Mouse (Mus musculus) MEL (cell line): ENCODE data around the gene Sema6d. TPM values are rescaled to one million over a fixed set of nuclear protein-coding genes. Genes with fewer than 3 reads are reported as not detected.

Experiments
- DNase-seq: peaks from one replicate; pipeline ENCODE4 v3.0.0; 2011; ENCODE audit warnings: low read depth, low spot score
- H3K27ac ChIP-seq: 2 replicates; pipeline ENCODE4 v1.5.1; 2012; ENCODE audit warnings: low read depth, mild to moderate bottlenecking, control low read depth, low read length, moderate library complexity; ENCODE audit not compliant: control insufficient read depth
- H3K27me3 ChIP-seq, 2 experiments: fragments of 150-350 bp in 1 of 2; sonication (generic) in 1 of 2; 2 replicates each; pipeline ENCODE4 v1.6.1; 2012; ENCODE audit warnings: low read length in 2 of 2, mild to moderate bottlenecking in 2 of 2, improper control_type of control experiment in 1 of 2, moderate library complexity in 1 of 2; ENCODE audit not compliant: insufficient read depth in 2 of 2, control insufficient read depth in 1 of 2
- H3K36me3 ChIP-seq, 2 experiments: 2 replicates each; pipeline ENCODE4 v1.6.1; 2012 to 2014; ENCODE audit warnings: low read length in 2 of 2, improper control_type of control experiment in 1 of 2, inconsistent platforms in 1 of 2, mild to moderate bottlenecking in 1 of 2; ENCODE audit not compliant: insufficient read depth in 2 of 2, control insufficient read depth in 1 of 2
- H3K4me1 ChIP-seq, 2 experiments: fragments of 150-350 bp in 1 of 2; sonication (generic) in 1 of 2; 2 replicates each; pipeline ENCODE4 v1.6.1; 2012; ENCODE audit warnings: low read length in 2 of 2, improper control_type of control experiment in 1 of 2, mild to moderate bottlenecking in 1 of 2; ENCODE audit not compliant: insufficient read depth in 2 of 2, control insufficient read depth in 1 of 2
- H3K4me3 ChIP-seq, 2 experiments: fragments of 150-350 bp in 1 of 2; sonication (generic) in 1 of 2; 2 replicates each; pipeline ENCODE4 v1.5.1; 2012; ENCODE audit warnings: low read depth in 2 of 2, low read length in 2 of 2, mild to moderate bottlenecking in 2 of 2, moderate library complexity in 2 of 2, control low read depth in 1 of 2, improper control_type of control experiment in 1 of 2; ENCODE audit not compliant: control insufficient read depth in 1 of 2, insufficient read depth in 1 of 2
- H3K79me2 ChIP-seq: 2 replicates; pipeline ENCODE4 v1.6.1; 2012; ENCODE audit warnings: mild to moderate bottlenecking, low read length, moderate library complexity; ENCODE audit not compliant: control insufficient read depth, poor library complexity, insufficient read depth
- H3K9ac ChIP-seq: 2 replicates; pipeline ENCODE4 v1.6.1; 2012; ENCODE audit warnings: low read depth, mild to moderate bottlenecking, control low read depth, low read length, moderate library complexity; ENCODE audit not compliant: control insufficient read depth, poor library complexity, severe bottlenecking
- H3K9me3 ChIP-seq: fragments of 150-350 bp; sonication (generic); replicated peaks from 2 replicates; pipeline ENCODE4 v1.6.1; 2012; ENCODE audit warnings: mild to moderate bottlenecking, low read length, improper control_type of control experiment, moderate library complexity; ENCODE audit not compliant: insufficient read depth
- BHLHE40 ChIP-seq: IDR thresholded peaks from 2 replicates; pipeline ENCODE4 v1.6.1; 2012; ENCODE audit warnings: low read depth, mild to moderate bottlenecking, inconsistent platforms, low read length, improper control_type of control experiment, borderline replicate concordance
- CHD1 ChIP-seq: IDR thresholded peaks from 2 replicates; pipeline ENCODE4 v1.6.1; 2012; ENCODE audit warnings: low read depth, mild to moderate bottlenecking, inconsistent platforms, low read length, improper control_type of control experiment
- ELF1 ChIP-seq: IDR thresholded peaks from 2 replicates; pipeline ENCODE4 v1.6.1; 2014; ENCODE audit warnings: low read depth, mild to moderate bottlenecking, inconsistent platforms, low read length, improper control_type of control experiment, moderate library complexity
- GATA1 ChIP-seq: IDR thresholded peaks from 2 replicates; pipeline ENCODE4 v1.6.1; 2011; ENCODE audit warnings: low read depth, low read length, improper control_type of control experiment
- HCFC1 ChIP-seq: IDR thresholded peaks from 2 replicates; pipeline ENCODE4 v1.6.1; 2012; ENCODE audit warnings: low read depth, mild to moderate bottlenecking, inconsistent platforms, low read length, improper control_type of control experiment, moderate library complexity
- MAZ ChIP-seq: IDR thresholded peaks from 2 replicates; pipeline ENCODE4 v1.6.1; 2012; ENCODE audit warnings: low read depth, mild to moderate bottlenecking, inconsistent platforms, low read length, improper control_type of control experiment
- MEF2A ChIP-seq: IDR thresholded peaks from 2 replicates; pipeline ENCODE4 v1.6.1; 2014; ENCODE audit warnings: low read depth, mild to moderate bottlenecking, inconsistent platforms, low read length, improper control_type of control experiment; ENCODE audit not compliant: poor library complexity, insufficient replicate concordance, severe bottlenecking; ENCODE audit errors: extremely low read depth
- MXI1 ChIP-seq: IDR thresholded peaks from 2 replicates; pipeline ENCODE4 v1.6.1; 2011; ENCODE audit warnings: mild to moderate bottlenecking, low read depth, low read length, improper control_type of control experiment
- MYB ChIP-seq: IDR thresholded peaks from 2 replicates; pipeline ENCODE4 v1.6.1; 2011; ENCODE audit warnings: mild to moderate bottlenecking, low read depth, low read length, improper control_type of control experiment
- NELFE ChIP-seq: IDR thresholded peaks from 2 replicates; pipeline ENCODE4 v1.6.1; 2011; ENCODE audit warnings: low read depth, low read length, improper control_type of control experiment
- POLR2A ChIP-seq, 2 experiments: IDR thresholded peaks; 2 replicates each; pipeline ENCODE4 v1.6.1; 2011 to 2012; ENCODE audit warnings: low read length in 2 of 2, mild to moderate bottlenecking in 2 of 2, control low read depth in 1 of 2, improper control_type of control experiment in 1 of 2, low read depth in 1 of 2, moderate library complexity in 1 of 2; ENCODE audit not compliant: control insufficient read depth in 1 of 2, insufficient read depth in 1 of 2, poor library complexity in 1 of 2
- POLR2AphosphoS2 ChIP-seq: IDR thresholded peaks from 2 replicates; pipeline ENCODE4 v1.6.1; 2011; ENCODE audit warnings: low read length, improper control_type of control experiment
- RCOR1 ChIP-seq: IDR thresholded peaks from 2 replicates; pipeline ENCODE4 v1.6.1; 2012; ENCODE audit warnings: low read depth, mild to moderate bottlenecking, inconsistent platforms, low read length, improper control_type of control experiment
- SIN3A ChIP-seq: IDR thresholded peaks from 2 replicates; pipeline ENCODE4 v1.6.1; 2012; ENCODE audit warnings: low read length, improper control_type of control experiment, inconsistent platforms
- TAL1 ChIP-seq: IDR thresholded peaks from 2 replicates; pipeline ENCODE4 v1.6.1; 2012; ENCODE audit warnings: mild to moderate bottlenecking, inconsistent platforms, low read length, moderate library complexity, mixed read lengths
- TBP ChIP-seq: IDR thresholded peaks from 2 replicates; pipeline ENCODE4 v1.8.0; 2011; ENCODE audit warnings: low read depth, low read length, improper control_type of control experiment
- TCF12 ChIP-seq: IDR thresholded peaks from 2 replicates; pipeline ENCODE4 v1.6.1; 2014; ENCODE audit warnings: low read depth, mild to moderate bottlenecking, inconsistent platforms, low read length, improper control_type of control experiment, moderate library complexity
- UBTF ChIP-seq: IDR thresholded peaks from 2 replicates; pipeline ENCODE4 v1.6.1; 2012; ENCODE audit warnings: low read depth, mild to moderate bottlenecking, inconsistent platforms, low read length, improper control_type of control experiment, moderate library complexity, borderline replicate concordance; ENCODE audit not compliant: insufficient read depth
- USF1 ChIP-seq: IDR thresholded peaks from 2 replicates; pipeline ENCODE4 v1.6.1; 2014; ENCODE audit warnings: low read depth, mild to moderate bottlenecking, inconsistent platforms, low read length, improper control_type of control experiment, moderate library complexity
- ZC3H11A ChIP-seq: IDR thresholded peaks from 2 replicates; pipeline ENCODE4 v1.6.1; 2012; ENCODE audit warnings: low read depth, mild to moderate bottlenecking, inconsistent platforms, low read length, improper control_type of control experiment
- ZKSCAN1 ChIP-seq: IDR thresholded peaks from 2 replicates; pipeline ENCODE4 v1.6.1; 2012; ENCODE audit warnings: low read depth, mild to moderate bottlenecking, inconsistent platforms, low read length, improper control_type of control experiment, moderate library complexity
- ZNF384 ChIP-seq: IDR thresholded peaks from 2 replicates; pipeline ENCODE4 v1.6.1; 2012; ENCODE audit warnings: low read depth, mild to moderate bottlenecking, inconsistent platforms, low read length, improper control_type of control experiment
- polyA plus RNA-seq, 2 experiments: library from polyadenylated mRNA; stranded (reverse) in 1 of 2; unstranded in 1 of 2; fragments of >175 nt in 1 of 2; fragments of >200 nt in 1 of 2; gene quantifications; 2 replicates each; pipeline versions ENCODE4 v1.2.1 to v1.2.4; 2012; ENCODE audit warnings: low replicate concordance in 2 of 2, low read depth in 1 of 2; ENCODE audit not compliant: insufficient read length in 2 of 2, insufficient read depth in 1 of 2, missing spikeins in 1 of 2
- total RNA-seq: library from RNA; depleted of rRNA; stranded (reverse); fragments of 300-350 nt; gene quantifications from 2 replicates; pipeline ENCODE4 v1.2.3, GENCODE M21; 2012

Sema6d gene
- total and polyA plus RNA-seq, 3 experiments, result not detected

- no peak overlapping the region for H3K4me3 ChIP-seq
- no peak overlapping the region for H3K27ac ChIP-seq
- no peaks in the 10 kb centered on the region for H3K9me3 ChIP-seq
- no peaks in the 10 kb centered on the region for H3K36me3 ChIP-seq
- TF ChIP-seq RCOR1 (no peak), BHLHE40 (no peak), MAZ (no peak), UBTF (no peak), TBP (no peak)
- no peaks in the 10 kb centered on the region for H3K4me1 ChIP-seq
- no peak overlapping the region for H3K9ac ChIP-seq
- H3K27me3 ChIP-seq, result no peaks in the 10 kb centered on the region
- H3K79me2 ChIP-seq, result no peaks in the 10 kb centered on the region
- DNase-seq, result no peak
These were observed 443.8 kb downstream of the Sema6d start for GRCm38 (mm10) chr2:124533602-124534001.

- Histone ChIP-seq H3K9me3 (no peaks in the 10 kb centered on the region), H3K79me2 (no peaks in the 10 kb centered on the region), H3K27me3 (0 out of 4 replicates have a peak, but pooled peaks cover 0 to 2% of the 10 kb centered on the region in 2 experiments), H3K36me3 (no peaks in the 10 kb centered on the region), H3K27ac (no peak overlapping the region), H3K4me1 (no peaks in the 10 kb centered on the region), H3K9ac (no peak overlapping the region), H3K4me3 (no peak overlapping the region)
- TF ChIP-seq TAL1, result no peak
- DNase-seq, result no peak
These were observed 460.5 kb downstream of the Sema6d start for GRCm38 (mm10) chr2:124550315-124550714.

GRCm38 (mm10) chr2:124554751-124555415, 465.1 kb downstream of the Sema6d start:
- no peaks in the 10 kb centered on the region for H3K79me2 ChIP-seq
- no peak overlapping the region for H3K9ac ChIP-seq
- no peak for DNase-seq
- H3K27me3 ChIP-seq, result 0 out of 4 replicates have a peak, but pooled peaks cover 0 to 2% of the 10 kb centered on the region in 2 experiments
- H3K9me3 ChIP-seq, result no peaks in the 10 kb centered on the region
- no peak overlapping the region for H3K4me3 ChIP-seq
- TF ChIP-seq ZKSCAN1 (no peak), POLR2AphosphoS2 (no peak), HCFC1 (no peak), ZC3H11A (no peak), MAZ (no peak), POLR2A (IDR thresholded peaks at IDR 0.05; ENCODE audit: control insufficient read depth in 1 of 2, insufficient read depth in 1 of 2, low read depth in 1 of 2, low read length in 2 of 2, poor library complexity in 1 of 2) (no peak), ZNF384 (no peak), GATA1 (no peak), MXI1 (no peak), MEF2A (no peak), SIN3A (no peak), USF1 (no peak), NELFE (no peak), BHLHE40 (no peak), TCF12 (no peak), ELF1 (no peak), TBP (no peak), CHD1 (no peak), MYB (no peak)
- no peak overlapping the region for H3K27ac ChIP-seq
- H3K4me1 ChIP-seq, result no peaks in the 10 kb centered on the region
- H3K36me3 ChIP-seq, result no peaks in the 10 kb centered on the region
